Mouse (Mus musculus) neural tube, embryonic 15.5 days (tissue): ENCODE data around the gene Ccm2. TPM values are rescaled to one million over a fixed set of nuclear protein-coding genes. Genes with fewer than 3 reads are reported as not detected.

Source experiments
- ATAC-seq: fragments of 200-750 bp; cut with Nextera tagmentation; 2 replicates; pipeline ENCODE4 v1.8.0; 2017; ENCODE audit warnings: mild to moderate bottlenecking, moderate TSS enrichment, moderate library complexity; ENCODE audit not compliant: low FRiP score
- H3K27ac ChIP-seq: fragments of 300-500 bp; sonication (generic); replicated peaks from 2 replicates; pipeline ENCODE4 v1.5.1; 2015; ENCODE audit warnings: mild to moderate bottlenecking, inconsistent platforms
- H3K27me3 ChIP-seq: fragments of 300-500 bp; sonication (generic); replicated peaks from 2 replicates; pipeline ENCODE4 v1.6.1; 2015; ENCODE audit warnings: inconsistent platforms
- H3K36me3 ChIP-seq: fragments of 300-500 bp; sonication (generic); 2 replicates; pipeline ENCODE4 v1.6.1; 2015; ENCODE audit warnings: inconsistent platforms
- H3K4me1 ChIP-seq: fragments of 300-500 bp; sonication (generic); 2 replicates; pipeline ENCODE4 v1.6.1; 2015; ENCODE audit warnings: inconsistent platforms
- H3K4me2 ChIP-seq: fragments of 300-500 bp; sonication (generic); 2 replicates; pipeline ENCODE4 v1.6.1; 2015; ENCODE audit warnings: inconsistent platforms, mild to moderate bottlenecking, moderate library complexity
- H3K4me3 ChIP-seq: fragments of 300-500 bp; sonication (generic); replicated peaks from 2 replicates; pipeline ENCODE4 v1.5.1; 2015; ENCODE audit warnings: mild to moderate bottlenecking, inconsistent platforms
- H3K9ac ChIP-seq: fragments of 300-500 bp; sonication (generic); replicated peaks from 2 replicates; pipeline ENCODE4 v1.6.1; 2015; ENCODE audit warnings: mild to moderate bottlenecking, inconsistent platforms
- H3K9me3 ChIP-seq: fragments of 300-500 bp; sonication (generic); replicated peaks from 2 replicates; pipeline ENCODE4 v1.6.1; 2016; ENCODE audit warnings: inconsistent platforms
- WGBS: fragments of 180-500 bp; shearing (Covaris S2); methylation state at CpG from one replicate; pipeline ENCODE4 v1.1.7; 2015; ENCODE audit warnings: mixed read lengths; 5-methylcytosine and 5-hydroxymethylcytosine counted together
- polyA plus RNA-seq: library from polyadenylated mRNA; unstranded; fragments of >200 nt; fragmentation: Nextera tagmentation; extraction: Ambion mirVana; gene quantifications from 2 replicates; pipeline ENCODE4 v1.2.1, GENCODE M21; 2015

The Ccm2 gene
- 96.2 and 107 TPM in 2 replicates for polyA plus RNA-seq

GRCm38 (mm10) chr11:6546205-6547013, at the start of gene Ccm2:
Gene Ccm2 (plus strand): TSS chr11:6546887.
- Histone ChIP-seq H3K27ac (peak within 1 kb of the TSS; percentile 95), H3K9me3 (no peaks in the 10 kb centered on the region), H3K9ac (peak within 1 kb of the TSS; percentile 89), H3K4me3 (peak within 1 kb of the TSS; percentile 87), H3K36me3 (no peaks in the 10 kb centered on the region), H3K27me3 (no peaks in the 10 kb centered on the region), H3K4me2 (peak within 1 kb of the TSS; percentile 75), H3K4me1 (peaks cover 21% of the 10 kb centered on the region)
- peak; percentile 98 for ATAC-seq
- WGBS: under 1% methylated on average over 37 of the region's 57 CpGs

- ATAC-seq: no peak
- WGBS: 84% methylated on average over 12 of the region's 12 CpGs
- Histone ChIP-seq H3K36me3 (no peaks in the 10 kb centered on the region), H3K27me3 (no peaks in the 10 kb centered on the region), H3K4me1 (no peaks in the 10 kb centered on the region), H3K27ac (no peak overlapping the region), H3K9me3 (no peaks in the 10 kb centered on the region), H3K9ac (no peak overlapping the region), H3K4me2 (no peak overlapping the region), H3K4me3 (no peak overlapping the region)
Observed at GRCm38 (mm10) chr11:6497311-6497948, 49.3 kb upstream of the Ccm2 start.

- WGBS: 98% methylated on average over 2 of the region's 2 CpGs
- no peak overlapping the region for H3K27ac ChIP-seq
- H3K4me1 ChIP-seq: no peaks in the 10 kb centered on the region
- no peak overlapping the region for H3K4me2 ChIP-seq
- H3K9ac ChIP-seq: no peak overlapping the region
- H3K36me3 ChIP-seq: no peaks in the 10 kb centered on the region
- H3K9me3 ChIP-seq: no peaks in the 10 kb centered on the region
- no peak overlapping the region for H3K4me3 ChIP-seq
- ATAC-seq: no peak
- no peaks in the 10 kb centered on the region for H3K27me3 ChIP-seq
Observed at GRCm38 (mm10) chr11:6502506-6502905, 44.2 kb upstream of the Ccm2 start.

GRCm38 (mm10) chr11:6504226-6504625, 42.5 kb upstream of the Ccm2 start:
- WGBS: 84% methylated on average over 3 of the region's 3 CpGs
- H3K27ac ChIP-seq: no peak overlapping the region
- H3K4me2 ChIP-seq: no peak overlapping the region
- no peak overlapping the region for H3K9ac ChIP-seq
- H3K4me3 ChIP-seq: no peak overlapping the region
- H3K36me3 ChIP-seq: no peaks in the 10 kb centered on the region
- H3K27me3 ChIP-seq: no peaks in the 10 kb centered on the region
- H3K4me1 ChIP-seq: no peaks in the 10 kb centered on the region
- no peaks in the 10 kb centered on the region for H3K9me3 ChIP-seq
- no peak for ATAC-seq

DNA sequence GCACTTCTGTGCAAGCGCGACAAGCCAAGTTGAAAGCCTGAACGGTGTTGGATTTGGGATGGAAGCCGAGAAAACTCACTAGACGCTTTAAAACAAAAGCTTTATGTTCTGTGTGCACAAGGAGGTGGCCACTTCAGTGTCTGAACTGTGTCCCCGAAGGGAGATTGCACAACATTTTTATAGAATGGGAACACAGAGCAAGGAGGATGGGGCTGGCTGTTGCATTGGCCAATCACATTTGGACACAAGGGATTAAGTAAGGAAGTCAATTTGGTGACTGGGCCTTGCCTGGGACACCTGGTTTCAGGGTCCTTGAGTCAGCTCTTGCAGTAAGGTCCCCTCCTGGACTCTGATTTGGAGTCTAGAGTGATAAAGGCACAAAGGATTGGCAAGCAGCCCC, 42.0 kb upstream of the Ccm2 start:
- Histone ChIP-seq H3K27me3 (no peaks in the 10 kb centered on the region), H3K9me3 (no peaks in the 10 kb centered on the region), H3K27ac (no peak overlapping the region), H3K4me2 (no peak overlapping the region), H3K36me3 (no peaks in the 10 kb centered on the region), H3K9ac (no peak overlapping the region), H3K4me1 (no peaks in the 10 kb centered on the region), H3K4me3 (no peak overlapping the region)
- WGBS: 76% methylated on average over 6 of the region's 6 CpGs
- no peak for ATAC-seq

DNA sequence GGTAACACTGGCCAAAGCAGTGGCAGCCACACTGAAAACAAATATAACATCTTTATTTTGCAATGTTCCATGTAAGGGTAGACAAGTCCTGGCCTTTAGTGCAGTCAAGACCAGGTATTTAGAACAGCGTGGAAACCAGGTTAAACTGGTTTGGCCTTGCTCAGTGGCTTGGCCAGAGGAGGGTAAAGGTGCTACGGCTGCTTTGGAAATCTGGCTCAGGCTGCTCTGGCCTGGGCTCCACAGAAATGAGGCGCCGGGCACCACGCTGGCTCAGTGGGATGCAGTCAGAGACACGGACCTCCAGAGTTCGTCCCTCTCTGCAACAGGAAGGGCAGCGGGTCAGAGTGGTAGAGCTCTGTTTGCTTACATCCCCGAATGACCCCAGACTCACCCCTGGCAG, 40.2 kb upstream of the Ccm2 start:
- H3K27me3 ChIP-seq: no peaks in the 10 kb centered on the region
- H3K36me3 ChIP-seq: no peaks in the 10 kb centered on the region
- 82% methylated on average over 9 of the region's 9 CpGs for WGBS
- H3K27ac ChIP-seq: no peak overlapping the region
- no peak for ATAC-seq
- no peaks in the 10 kb centered on the region for H3K9me3 ChIP-seq
- H3K4me3 ChIP-seq: no peak overlapping the region
- no peak overlapping the region for H3K9ac ChIP-seq
- H3K4me2 ChIP-seq: no peak overlapping the region
- H3K4me1 ChIP-seq: no peaks in the 10 kb centered on the region

- no peaks in the 10 kb centered on the region for H3K4me1 ChIP-seq
- no peaks in the 10 kb centered on the region for H3K36me3 ChIP-seq
- H3K4me2 ChIP-seq: no peak overlapping the region
- no peak for ATAC-seq
- no peak overlapping the region for H3K9ac ChIP-seq
- H3K27me3 ChIP-seq: no peaks in the 10 kb centered on the region
- 58% methylated on average over 1 of the region's 1 CpGs for WGBS
- H3K4me3 ChIP-seq: no peak overlapping the region
- H3K9me3 ChIP-seq: no peaks in the 10 kb centered on the region
- no peak overlapping the region for H3K27ac ChIP-seq
Observed at GRCm38 (mm10) chr11:6508269-6508876, 38.3 kb upstream of the Ccm2 start.

GRCm38 (mm10) chr11:6514837-6515236, 31.9 kb upstream of the Ccm2 start:
- Histone ChIP-seq H3K9ac (no peak overlapping the region), H3K27me3 (no peaks in the 10 kb centered on the region), H3K9me3 (no peaks in the 10 kb centered on the region), H3K36me3 (no peaks in the 10 kb centered on the region), H3K4me2 (no peak overlapping the region), H3K4me3 (no peak overlapping the region), H3K4me1 (no peaks in the 10 kb centered on the region), H3K27ac (no peak overlapping the region)
- 57% methylated on average over 7 of the region's 7 CpGs for WGBS
- ATAC-seq: no peak

GRCm38 (mm10) chr11:6519491-6520033, 27.1 kb upstream of the Ccm2 start:
- no peaks in the 10 kb centered on the region for H3K27me3 ChIP-seq
- no peak overlapping the region for H3K27ac ChIP-seq
- no peak overlapping the region for H3K9ac ChIP-seq
- WGBS: 76% methylated on average over 11 of the region's 11 CpGs
- peaks cover 6% of the 10 kb centered on the region for H3K36me3 ChIP-seq
- H3K4me2 ChIP-seq: no peak overlapping the region
- no peak for ATAC-seq
- H3K4me3 ChIP-seq: no peak overlapping the region
- no peaks in the 10 kb centered on the region for H3K9me3 ChIP-seq
- no peaks in the 10 kb centered on the region for H3K4me1 ChIP-seq

- no peak for ATAC-seq
- no peaks in the 10 kb centered on the region for H3K27me3 ChIP-seq
- no peaks in the 10 kb centered on the region for H3K9me3 ChIP-seq
- H3K4me2 ChIP-seq: no peak within 1 kb of the TSS
- no peak within 1 kb of the TSS for H3K9ac ChIP-seq
- 85% methylated on average over 7 of the region's 7 CpGs for WGBS
- no peak within 1 kb of the TSS for H3K4me3 ChIP-seq
- H3K36me3 ChIP-seq: peaks cover 17% of the 10 kb centered on the region
- no peaks in the 10 kb centered on the region for H3K4me1 ChIP-seq
- H3K27ac ChIP-seq: no peak within 1 kb of the TSS
Observed at GRCm38 (mm10) chr11:6520507-6521173, 26.0 kb upstream of the Ccm2 start, which contains the start of gene Myo1g. Gene Myo1g (minus strand): TSS chr11:6520965.

GRCm38 (mm10) chr11:6522782-6523525, 23.7 kb upstream of the Ccm2 start:
- Histone ChIP-seq H3K9me3 (no peaks in the 10 kb centered on the region), H3K4me2 (no peak overlapping the region), H3K9ac (no peak overlapping the region), H3K4me3 (no peak overlapping the region), H3K36me3 (peaks cover 27% of the 10 kb centered on the region), H3K27me3 (no peaks in the 10 kb centered on the region), H3K27ac (no peak overlapping the region), H3K4me1 (peaks cover 16% of the 10 kb centered on the region)
- ATAC-seq: no peak
- WGBS: 75% methylated on average over 9 of the region's 9 CpGs
